Mouse (Mus musculus): ENCODE data around the gene Pde2a.

GRCm38 (mm10) chr7:101499251-101499650 lies 77.8 kb downstream of the Pde2a start:
- TF ChIP-seq EP300 (IDR thresholded peaks at IDR 0.05; ENCODE audit: low read depth) (no peak), CTCF (IDR thresholded peaks at IDR 0.05; ENCODE audit: low read depth) (no peak)
